Mouse (Mus musculus) small intestine, adult 2 months (tissue): ENCODE results near the gene Pkn1.

Experiments used
- CTCF ChIP-seq: fragments of 200-500 bp; IDR thresholded peaks from 2 replicates; pipeline ENCODE4 v1.5.1; 2012; ENCODE audit warnings: low read depth, mild to moderate bottlenecking, control low read depth, inconsistent platforms, low read length, moderate library complexity, mixed read lengths; ENCODE audit not compliant: insufficient replicate concordance, insufficient read length; ENCODE audit errors: extremely low read depth
- POLR2A ChIP-seq: fragments of 200-500 bp; IDR thresholded peaks from 2 replicates; pipeline ENCODE4 v1.6.1; 2012; ENCODE audit warnings: low read depth, mild to moderate bottlenecking, control low read depth, inconsistent platforms, low read length, moderate library complexity

DNA sequence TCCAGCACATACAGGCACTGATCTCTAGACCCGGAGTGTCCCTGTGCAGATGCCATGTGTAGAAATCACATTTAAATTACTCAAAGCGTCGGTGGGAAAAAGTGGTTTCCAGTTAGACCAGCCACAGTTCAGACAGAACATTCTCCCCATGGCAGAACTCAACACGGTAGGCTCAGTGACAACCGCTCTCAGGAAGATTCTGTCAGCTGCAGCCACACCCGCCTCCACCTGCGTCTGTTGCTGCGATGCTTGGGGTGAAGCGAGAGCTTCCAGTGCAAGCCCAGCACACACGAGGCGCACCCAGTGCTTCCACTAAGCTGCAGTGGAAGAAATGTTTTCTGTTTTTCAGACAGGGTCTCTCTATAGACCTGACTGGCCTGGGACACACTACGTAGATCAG is 19.1 kb downstream of the Pkn1 start:
- TF ChIP-seq CTCF (no peak), POLR2A (no peak)
